Mouse (Mus musculus): ENCODE measurements at regions not wholly inside any gene's neighbourhood (a gene's known extent, or its start where the extent isn't known, plus 50 kb on each side); places are given as distances from the start of the nearest gene placed in this dataset.

GRCm38 (mm10) chr2:84183624-84184287 lies 193.4 kb downstream of the Gm13691 start:
- peak; percentile 39 for DNase-seq (ENCODE audit: low spot score)

DNA sequence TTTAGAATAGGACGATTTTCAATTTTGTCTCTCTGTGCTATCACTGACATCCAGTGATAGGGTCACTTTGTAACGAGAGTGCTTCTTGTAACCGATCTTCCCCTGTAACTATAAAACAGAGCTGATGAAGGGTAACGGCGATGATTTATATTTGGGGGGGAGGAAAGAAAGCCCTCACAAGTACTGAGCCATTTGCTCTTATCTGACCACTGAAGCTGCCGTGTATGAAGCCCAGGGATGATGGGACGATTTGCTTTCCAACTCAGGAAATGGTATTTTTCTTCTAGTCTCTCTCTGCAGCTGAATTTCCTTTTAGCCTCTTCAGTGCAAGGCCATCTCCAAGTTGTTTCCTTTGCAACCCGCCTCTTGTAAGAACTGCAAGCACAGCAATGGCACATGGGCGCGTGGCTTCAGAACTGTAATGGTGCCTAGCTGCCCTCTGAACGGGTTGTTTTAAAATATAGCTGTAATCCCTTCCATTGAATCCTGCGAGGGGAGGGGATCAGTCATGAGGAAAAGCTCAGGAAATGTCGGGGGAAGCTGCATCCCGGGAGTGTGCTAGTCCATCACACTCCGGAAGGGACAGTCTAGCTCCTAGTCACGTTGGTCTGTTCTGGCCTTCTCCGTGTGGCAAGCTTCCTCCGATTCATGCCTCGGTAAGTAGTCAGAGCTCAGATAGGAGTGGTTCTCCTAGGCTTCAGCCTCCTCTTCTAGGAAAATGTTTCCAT lies 194.1 kb downstream of the Gm13691 start:
- peak; percentile 67 for DNase-seq (ENCODE audit: low spot score)

DNA sequence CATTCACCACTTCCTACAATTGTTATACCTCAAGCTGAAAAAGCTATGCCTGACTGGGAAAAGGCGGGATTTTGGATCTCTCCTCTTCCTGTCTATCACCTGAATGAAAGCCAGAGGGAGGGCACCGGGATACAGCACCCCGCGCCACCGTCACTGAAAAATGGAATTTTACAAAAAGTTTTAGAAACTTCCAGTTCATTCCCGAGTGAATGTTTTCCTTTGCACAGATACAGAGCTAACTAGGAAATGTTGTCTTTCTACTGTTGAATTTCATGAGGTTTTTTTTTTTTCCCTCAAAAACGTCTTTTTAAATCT lies 194.6 kb downstream of the Gm13691 start:
- no peak for DNase-seq (ENCODE audit: low spot score)

GRCm38 (mm10) chr2:84186126-84186701 lies 195.9 kb downstream of the Gm13691 start:
- DNase-seq (ENCODE audit: low spot score), result peak; percentile 67

- no peak for DNase-seq (ENCODE audit: low spot score)
These were observed 197.1 kb downstream of the Gm13691 start for GRCm38 (mm10) chr2:84187456-84187855.

- DNase-seq (ENCODE audit: low spot score), result no peak
These were observed 198.9 kb downstream of the Gm13691 start for GRCm38 (mm10) chr2:84189302-84189701.

- DNase-seq (ENCODE audit: low spot score), result no peak
These were observed 208.1 kb downstream of the Calcrl start for GRCm38 (mm10) chr2:84217116-84217515.

DNA sequence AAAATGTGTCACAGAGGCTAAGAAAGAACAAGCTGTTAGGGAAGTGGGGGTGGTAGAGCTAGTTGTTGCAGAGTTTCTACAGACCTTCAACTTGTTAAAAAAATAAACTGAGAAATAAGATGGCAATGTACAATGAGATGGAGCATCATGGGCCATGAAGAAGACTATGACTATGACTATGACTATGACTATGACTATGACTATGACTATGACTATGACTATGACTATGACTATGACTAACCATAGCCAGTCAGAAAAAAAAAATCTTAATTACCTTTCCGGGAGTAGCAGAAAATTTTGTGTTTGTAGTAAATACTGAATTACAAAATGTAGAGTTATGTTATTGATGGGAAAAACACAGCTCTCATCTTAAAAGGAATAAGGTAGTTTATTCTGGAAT lies 203.2 kb downstream of the Calcrl start:
- DNase-seq (ENCODE audit: low spot score), result no peak

DNA sequence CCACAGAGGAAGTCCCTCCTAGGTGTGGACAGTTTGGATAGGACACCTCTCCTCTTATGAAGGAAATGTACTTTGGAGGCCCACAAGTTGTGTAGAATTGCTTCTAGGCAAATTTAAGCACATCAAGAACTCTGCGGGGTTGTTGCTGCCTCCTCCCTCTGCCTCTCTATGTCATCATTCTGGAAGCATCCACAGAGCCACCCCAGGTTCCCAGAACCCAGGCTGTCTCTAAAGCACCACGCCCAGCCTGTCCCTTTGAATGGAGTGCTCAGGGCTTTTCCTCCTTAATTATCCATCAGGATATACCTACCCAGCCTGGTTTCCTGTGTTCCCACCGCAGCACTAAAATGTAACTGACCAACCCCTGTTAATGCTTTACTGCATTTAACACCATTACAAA lies 195.4 kb downstream of the Calcrl start:
- DNase-seq (ENCODE audit: low spot score), result peak; percentile 68

DNA sequence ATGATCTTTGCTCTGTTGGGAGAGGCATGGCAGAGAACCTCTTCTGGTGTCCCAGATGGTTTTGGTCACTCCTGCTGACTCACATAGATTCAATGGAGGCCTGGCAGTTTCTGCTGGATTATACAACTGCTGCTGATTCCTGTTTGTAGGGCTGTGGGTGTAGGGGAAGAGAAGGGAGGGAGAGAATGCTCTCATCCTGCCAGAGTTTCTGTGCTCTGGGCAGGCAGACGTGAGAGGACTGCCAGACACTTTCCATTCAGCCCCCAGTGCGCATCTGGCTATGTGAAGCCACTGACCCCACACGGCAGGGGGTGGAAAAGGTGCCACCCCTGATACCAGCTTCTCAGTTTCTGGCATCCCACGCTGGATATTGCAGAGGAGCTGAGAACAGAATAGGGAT lies 189.6 kb downstream of the Calcrl start:
- no peak for DNase-seq (ENCODE audit: low spot score)

GRCm38 (mm10) chr2:84241244-84241643 lies 184.0 kb downstream of the Calcrl start:
- DNase-seq (ENCODE audit: low spot score), result no peak

GRCm38 (mm10) chr2:84241986-84242385 lies 183.2 kb downstream of the Calcrl start:
- DNase-seq (ENCODE audit: low spot score), result peak; percentile 44

GRCm38 (mm10) chr2:84245900-84246299 lies 179.3 kb downstream of the Calcrl start:
- no peak for DNase-seq (ENCODE audit: low spot score)

DNA sequence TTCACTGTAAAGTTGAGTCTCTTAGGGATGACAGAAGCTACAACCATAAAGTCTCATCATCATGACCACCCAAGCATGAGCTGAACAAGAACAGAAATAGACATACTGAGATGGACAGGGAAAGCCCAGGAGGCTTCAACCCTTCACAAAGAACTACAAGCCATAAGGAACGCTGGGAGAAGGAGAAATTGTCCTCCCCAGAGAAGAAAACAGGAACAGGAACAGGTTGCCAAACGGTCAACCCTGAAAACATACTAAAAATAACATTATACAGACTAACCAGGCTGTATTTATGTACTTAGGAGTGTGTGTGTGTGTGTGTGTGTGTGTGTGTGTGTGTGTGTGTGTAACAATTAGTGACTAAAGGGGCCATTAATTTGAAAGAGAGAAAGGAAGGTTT lies 178.6 kb downstream of the Calcrl start:
- no peak for DNase-seq (ENCODE audit: low spot score)

DNA sequence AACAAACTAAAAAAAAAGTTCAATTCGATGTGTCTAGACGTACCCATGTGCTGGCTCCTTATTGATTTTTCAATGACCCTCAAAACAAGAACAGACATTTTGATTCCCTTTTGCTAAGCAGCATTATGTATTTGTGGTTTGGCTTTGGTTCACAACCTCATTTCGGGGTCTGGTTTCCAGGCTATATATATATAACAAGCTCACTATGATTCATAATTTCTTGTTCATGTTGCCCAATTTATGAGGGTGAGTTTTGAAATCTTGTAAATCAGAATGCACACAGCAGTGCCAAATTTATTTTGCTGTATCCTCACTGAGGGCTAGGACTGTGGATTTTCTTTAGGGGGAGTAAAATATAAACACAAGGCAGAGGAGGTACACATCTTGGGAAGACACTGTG lies 177.0 kb downstream of the Calcrl start:
- DNase-seq (ENCODE audit: low spot score), result no peak

GRCm38 (mm10) chr2:84249871-84250270 lies 175.3 kb downstream of the Calcrl start:
- peak; percentile 41 for DNase-seq (ENCODE audit: low spot score)

DNA sequence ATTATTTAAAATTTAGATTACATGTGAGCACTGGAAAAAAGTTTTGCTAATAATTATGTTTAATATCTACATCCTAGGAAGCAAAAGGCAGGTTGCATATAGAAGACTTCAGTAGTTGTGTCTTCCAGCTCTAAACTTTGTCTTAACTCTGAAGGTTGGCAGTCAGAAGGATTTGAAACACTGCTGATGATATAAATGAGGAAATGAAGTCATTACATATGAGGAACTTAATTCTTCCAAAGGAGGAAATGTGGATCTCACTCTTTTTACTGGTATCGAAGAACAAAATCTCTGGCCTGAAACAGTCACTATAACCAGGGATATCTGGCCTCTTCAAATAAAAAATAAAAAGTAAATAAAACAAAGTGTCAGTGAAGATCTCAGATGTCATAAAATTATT lies 173.1 kb downstream of the Calcrl start:
- no peak for DNase-seq (ENCODE audit: low spot score)

- DNase-seq (ENCODE audit: low spot score), result no peak
These were observed 166.7 kb downstream of the Calcrl start for GRCm38 (mm10) chr2:84258339-84259006.

GRCm38 (mm10) chr2:84259222-84259621 lies 166.0 kb downstream of the Calcrl start:
- DNase-seq (ENCODE audit: low spot score), result no peak

- DNase-seq (ENCODE audit: low spot score), result no peak
These were observed 164.5 kb downstream of the Calcrl start for GRCm38 (mm10) chr2:84260701-84261100.

DNA sequence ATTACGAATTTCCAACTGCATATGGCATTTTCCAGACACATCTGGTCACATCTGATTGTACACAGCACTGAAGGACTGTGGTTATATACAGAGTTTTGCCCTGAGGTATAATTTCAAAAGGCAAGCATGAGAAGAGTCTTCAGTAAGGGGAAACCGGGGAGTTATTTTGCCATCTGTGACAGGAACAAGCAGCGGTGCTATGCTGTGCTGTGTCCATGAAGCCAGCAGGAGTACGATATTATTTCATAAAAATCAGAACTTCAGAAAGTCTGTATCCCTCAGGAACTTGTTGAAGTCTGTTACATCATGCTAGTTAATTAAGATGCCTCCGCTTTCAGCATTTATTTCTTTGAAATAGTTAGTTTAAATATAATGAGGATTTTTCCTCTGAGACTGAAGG lies 163.7 kb downstream of the Calcrl start:
- no peak for DNase-seq (ENCODE audit: low spot score)

GRCm38 (mm10) chr2:84264485-84264884 lies 160.7 kb downstream of the Calcrl start:
- DNase-seq (ENCODE audit: low spot score), result no peak

- DNase-seq (ENCODE audit: low spot score), result no peak
These were observed 160.2 kb downstream of the Calcrl start for GRCm38 (mm10) chr2:84265002-84265401.
